Mouse (Mus musculus) cerebellum, adult 11-12 months (tissue): ENCODE results near the gene Gm3676.
"Not testable (repeated sequence)": the region's sequence is repeated elsewhere in the genome, so short reads cannot be mapped to it uniquely, and the experiment has no call there.

Source experiments
- DNase-seq: peaks from one replicate; pipeline ENCODE4 v3.0.0; 2022

Gene Gm3676

GRCm38 (mm10) chr14:41646387-41646786 lies at the start of gene Gm3676:
Gene Gm3676 (minus strand): TSS chr14:41646487.
- not testable (repeated sequence) for DNase-seq

GRCm38 (mm10) chr14:41648176-41648575 lies 1.9 kb upstream of the Gm3676 start:
- not testable (repeated sequence) for DNase-seq

DNA sequence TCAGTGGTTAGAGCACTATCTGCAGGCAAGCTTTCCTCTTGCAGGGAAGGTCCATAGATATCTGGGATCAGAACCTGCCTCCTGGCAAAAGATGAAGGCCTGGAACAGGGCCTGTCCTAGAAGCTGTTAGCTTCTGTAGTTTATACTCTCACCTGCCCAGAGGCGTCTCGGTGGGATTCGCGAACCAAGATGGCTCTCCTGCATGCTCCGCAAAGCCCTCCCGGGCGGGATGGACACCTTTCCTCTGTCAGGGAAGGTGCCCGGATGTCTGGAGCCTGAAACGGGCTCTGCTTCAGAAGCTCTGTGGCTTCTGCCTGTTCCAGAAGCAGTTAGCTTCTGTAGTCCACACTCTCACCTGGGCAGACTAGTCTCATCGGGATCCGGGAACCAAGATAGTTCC lies 16.1 kb downstream of the Gm3676 start:
- not testable (repeated sequence) for DNase-seq

GRCm38 (mm10) chr14:41624512-41624911 lies 21.8 kb downstream of the Gm3676 start, which contains the start of gene Gm3072:
Gene Gm3072 (minus strand): TSS chr14:41624612.
- not testable (repeated sequence) for DNase-seq

GRCm38 (mm10) chr14:41622535-41622934 lies 23.8 kb downstream of the Gm3676 start:
- not testable (repeated sequence) for DNase-seq

GRCm38 (mm10) chr14:41610690-41611089 lies 35.6 kb downstream of the Gm3676 start:
- not testable (repeated sequence) for DNase-seq

- DNase-seq: not testable (repeated sequence)
Observed at GRCm38 (mm10) chr14:41600935-41601334, 45.4 kb downstream of the Gm3676 start.
